Mouse (Mus musculus): ENCODE data around the gene Ccdc92. TPM values are rescaled to one million over a fixed set of nuclear protein-coding genes. Genes with fewer than 3 reads are reported as not detected.

The Ccdc92 gene
- total RNA-seq (2021) = under 1 TPM; 0.26 to 0.40 TPM
- long read RNA-seq, experiment 1 = 0 reads
- long read RNA-seq, experiment 2, partial matches to known transcripts = 0 of 1 reads
- long read RNA-seq, experiment 2, other reads (novel, unspliced or antisense) = 0 of 1 reads

DNA sequence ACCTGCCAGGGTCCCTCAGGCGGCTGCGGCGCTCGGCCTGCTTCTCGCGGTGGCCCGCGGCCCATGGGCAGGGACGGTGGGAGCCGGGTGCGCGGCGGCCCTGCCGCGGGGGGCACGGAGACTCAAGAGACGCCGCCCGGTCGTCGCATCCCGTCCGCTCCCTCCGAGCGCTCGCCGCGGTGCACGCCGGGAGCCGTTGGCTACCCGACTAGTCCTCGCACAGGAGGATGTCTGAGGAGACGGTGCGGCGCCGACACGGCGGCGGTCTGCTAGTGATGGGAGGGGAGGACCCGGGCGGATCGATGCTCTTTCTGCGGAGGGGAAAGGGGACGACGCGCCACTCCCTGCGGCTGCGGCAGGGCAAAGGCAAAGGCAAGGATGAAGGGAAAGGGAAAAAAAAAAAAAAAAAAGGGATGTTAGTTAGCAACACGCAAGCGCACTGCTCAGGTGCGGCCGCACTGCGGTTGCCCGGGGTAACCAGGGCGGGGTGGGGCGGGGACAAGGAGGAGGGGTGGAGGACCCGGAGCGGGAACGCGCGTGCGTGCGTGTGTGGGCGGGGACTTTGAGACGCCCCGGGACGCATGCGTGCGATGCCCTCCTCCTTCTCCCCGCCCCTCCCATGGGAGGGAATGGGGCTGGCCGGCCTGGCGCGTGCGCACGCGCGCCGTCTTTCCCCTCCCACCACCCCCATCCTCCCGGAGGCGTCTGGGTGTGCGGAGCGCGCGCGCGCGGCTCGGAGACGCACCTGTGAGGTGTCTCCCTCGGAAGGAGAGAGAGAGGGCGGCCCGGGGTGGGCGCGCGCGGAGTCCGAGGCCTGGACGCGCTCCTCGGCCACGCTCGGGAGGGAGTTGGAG is at the start of gene Ccdc92, which contains the start of gene Zfp664:
Ccdc92 (minus strand) TSS at position 412 of the 854 bp plus-strand sequence.
Zfp664 (plus strand) TSS at position 679 of the 854 bp plus-strand sequence.
- peak; percentile 98 for DNase-seq

DNA sequence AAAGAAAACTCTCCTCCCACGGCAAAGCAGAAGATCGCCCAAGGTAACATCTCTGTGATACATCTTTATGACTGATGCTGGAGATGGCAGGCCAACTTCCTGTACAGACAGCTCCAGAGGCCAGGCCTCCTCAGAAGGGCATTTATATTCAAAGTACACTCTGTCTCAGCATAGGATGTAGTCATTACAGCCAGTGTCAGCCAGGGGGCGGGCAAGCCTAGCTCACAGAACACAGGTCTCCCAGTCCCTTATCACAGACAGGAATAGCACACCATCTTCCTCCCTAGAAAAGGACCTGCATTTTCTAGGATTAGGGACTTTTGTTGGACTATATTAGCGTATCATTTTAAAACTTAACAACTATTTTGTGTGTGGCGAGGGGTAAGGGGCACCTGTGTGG is 46.6 kb upstream of the Ccdc92 start:
- peak; percentile 66 for DNase-seq

DNA sequence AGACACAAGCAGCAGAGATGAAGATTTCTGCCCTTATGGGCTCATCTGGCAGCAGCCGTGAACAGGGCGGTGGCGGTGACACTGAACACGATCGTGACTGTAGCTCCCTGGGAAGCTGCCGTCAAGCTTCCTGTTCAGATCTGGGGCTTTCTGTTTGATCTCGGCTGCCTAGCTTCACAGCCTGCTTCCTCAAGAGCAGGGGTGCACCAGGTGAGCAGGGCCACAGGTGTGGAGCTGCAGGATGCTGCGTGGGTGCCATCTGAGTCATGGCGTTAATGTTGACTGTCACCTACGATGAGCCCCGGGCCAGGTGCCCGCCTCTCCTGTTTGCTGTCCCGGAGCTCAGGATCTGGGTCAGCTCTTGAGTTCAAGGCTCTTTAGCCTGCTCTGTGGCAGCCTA is 44.7 kb upstream of the Ccdc92 start:
- DNase-seq = no peak

DNA sequence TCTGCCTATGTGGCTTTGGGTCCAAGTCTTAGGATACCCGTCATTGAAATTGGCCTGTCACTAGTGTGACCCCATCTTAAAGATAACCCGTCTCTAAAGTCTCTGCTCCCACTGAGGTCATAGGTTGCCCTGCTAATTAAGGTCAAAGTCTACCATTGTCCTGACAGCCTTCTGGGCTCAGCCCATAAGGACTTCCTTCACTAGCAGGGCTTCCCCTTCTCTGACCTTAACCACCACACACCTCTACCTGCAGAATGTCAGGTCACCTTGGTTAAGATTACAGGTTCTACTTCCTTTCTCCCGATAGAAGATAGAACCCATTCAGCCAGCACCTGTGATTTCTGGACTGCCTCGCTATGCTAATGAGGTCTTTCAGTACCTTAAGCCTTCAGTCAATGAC is 41.6 kb upstream of the Ccdc92 start:
- DNase-seq = no peak

DNA sequence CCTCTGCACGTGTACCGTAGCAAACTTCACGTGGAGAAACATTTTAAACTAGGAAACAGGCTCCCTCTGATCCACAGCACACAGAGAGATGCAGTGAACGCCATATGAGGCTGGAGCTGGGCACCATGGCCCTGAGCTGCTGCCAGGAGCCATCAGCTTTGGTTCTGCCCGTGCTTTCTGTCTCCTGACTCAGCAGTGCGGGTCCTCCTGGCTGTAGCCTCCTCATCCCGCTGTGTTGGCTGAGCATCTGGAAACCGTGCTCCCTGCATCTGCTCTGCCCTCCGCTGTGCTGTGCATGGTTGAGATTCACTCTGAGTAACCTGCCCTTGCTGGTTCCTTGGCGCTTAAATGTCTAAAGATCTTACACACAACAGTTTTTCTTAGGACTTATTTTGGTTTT is 40.0 kb upstream of the Ccdc92 start:
- no peak for DNase-seq

DNA sequence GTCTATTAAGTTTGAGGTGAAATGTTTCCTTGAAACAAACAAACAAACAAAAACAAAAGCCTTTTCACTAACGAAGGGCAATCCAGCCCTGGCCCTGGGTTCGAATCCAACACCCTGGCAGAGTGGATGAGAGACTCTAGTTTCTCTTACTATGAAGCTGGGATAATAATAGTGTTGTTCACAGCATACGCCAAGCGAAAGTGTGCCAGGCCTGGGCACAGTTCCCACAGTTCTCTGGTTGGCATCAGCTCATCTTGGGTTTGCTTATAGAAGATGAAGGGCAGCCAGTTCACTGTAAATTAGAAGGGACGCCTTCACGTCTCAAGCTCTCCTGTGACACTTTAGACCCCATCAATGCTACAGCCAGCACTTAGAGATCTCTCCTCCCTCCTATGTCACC is 39.5 kb upstream of the Ccdc92 start:
- DNase-seq = no peak

DNA sequence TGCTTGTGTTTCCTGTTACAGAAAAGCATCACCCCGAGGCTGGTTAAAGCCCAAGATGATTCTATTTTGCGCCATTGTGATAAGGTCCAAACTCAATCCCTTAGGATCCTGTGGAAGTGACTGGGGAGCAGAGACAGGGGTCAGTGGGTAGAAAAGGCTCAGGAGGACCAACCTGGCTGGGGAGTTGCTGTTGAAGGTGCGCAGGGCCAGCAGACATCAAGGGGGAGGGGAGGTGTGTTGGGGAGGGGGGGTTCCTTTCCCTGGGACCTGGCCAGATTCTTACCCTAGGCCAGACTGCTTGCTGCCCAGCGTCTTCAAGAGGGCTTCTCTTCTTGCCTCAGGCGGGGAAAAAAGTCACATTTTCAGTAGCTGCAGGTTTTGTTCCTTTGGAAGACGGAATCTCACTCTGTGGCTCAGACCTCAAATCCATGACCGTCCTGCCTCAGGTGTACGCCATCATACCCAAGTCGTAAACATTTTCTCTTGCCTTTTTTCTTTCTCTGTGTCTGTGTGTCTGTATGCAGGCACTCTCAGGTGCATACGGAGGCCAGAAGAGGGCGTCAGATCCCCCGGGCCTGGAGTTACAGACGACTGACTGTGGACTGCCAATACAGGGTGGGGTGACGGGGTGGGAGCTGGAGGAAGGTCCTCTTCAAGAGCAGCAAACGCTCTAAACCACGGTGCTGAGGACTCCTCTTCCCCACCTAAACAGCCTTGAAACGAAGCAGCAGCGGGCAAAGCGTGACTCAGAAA is 38.7 kb upstream of the Ccdc92 start:
- DNase-seq = no peak

DNA sequence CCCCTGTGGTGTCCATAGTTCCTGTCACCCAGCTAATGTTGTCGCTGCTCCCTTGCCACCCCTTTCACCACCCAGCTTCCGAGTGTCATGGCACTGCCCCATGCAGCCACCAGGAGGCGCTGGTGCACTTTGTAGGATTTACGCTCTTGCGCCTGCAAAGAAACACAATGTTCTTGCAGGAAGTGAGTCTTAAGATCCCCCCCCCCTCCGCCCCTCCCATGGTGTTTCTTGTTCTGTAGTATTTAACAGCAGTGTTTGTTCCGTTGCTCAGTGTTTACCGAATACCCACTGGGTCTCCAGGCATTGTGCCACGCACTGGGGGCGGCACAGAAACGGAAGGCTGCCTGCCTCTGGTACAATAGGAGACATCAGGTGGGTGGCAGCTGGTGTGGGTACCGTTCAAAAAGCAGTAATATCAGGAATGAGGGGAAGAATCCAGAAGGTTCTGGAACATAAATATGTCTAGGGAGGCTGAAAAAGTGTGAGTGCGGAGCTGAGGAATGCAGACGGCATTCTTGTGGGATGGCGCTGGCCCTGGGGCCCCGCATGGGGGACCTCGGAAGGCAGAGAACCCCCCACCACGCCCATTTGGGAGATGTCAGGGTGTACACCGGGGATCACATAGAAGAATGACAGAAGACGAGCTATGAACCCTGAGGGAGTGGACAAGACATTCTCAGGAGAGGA is 37.9 kb upstream of the Ccdc92 start:
- peak; percentile 73 for DNase-seq

DNA sequence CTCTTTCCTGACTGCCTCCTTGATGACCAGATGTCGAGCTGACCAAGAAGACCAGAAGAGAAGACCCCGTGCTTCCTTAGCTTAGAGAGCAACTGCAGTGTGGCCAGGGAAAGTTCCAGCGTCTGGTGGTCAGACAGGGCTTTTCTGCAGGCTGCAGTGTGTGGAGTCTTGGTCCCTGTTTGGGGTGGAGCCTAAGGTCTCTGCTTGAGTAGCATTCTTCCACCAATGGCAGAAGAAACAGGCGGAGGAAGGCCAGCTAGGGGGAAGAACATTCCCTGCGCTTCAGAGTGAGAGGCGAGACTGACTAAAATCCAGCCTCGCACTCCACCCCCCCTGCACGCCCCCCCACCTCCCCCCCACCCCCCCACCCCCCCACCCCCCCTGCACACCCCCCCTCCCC is 33.9 kb upstream of the Ccdc92 start:
- no peak for DNase-seq

DNA sequence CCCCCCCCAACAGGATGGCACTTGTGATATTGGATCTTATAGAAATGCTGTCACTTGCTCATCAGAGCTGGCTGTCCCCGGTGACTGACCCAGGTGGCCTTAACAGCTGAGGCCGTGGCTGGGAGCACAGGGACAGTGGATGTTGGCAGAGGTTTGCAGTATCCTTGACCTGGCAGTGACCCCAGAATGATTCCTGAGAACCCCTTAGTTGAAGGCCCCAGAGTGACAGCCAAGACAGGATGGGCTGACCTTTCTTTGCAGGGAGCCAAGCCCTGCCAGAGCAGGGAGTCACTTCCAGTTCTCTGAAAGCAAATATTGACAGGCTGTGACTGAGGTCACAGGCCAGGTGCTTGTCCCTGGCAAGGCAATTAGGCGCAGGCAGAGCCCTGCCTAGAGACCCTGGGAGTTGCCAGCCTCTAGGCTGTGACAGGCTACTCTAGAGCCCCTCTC is 29.7 kb upstream of the Ccdc92 start:
- peak; percentile 88 for DNase-seq

DNA sequence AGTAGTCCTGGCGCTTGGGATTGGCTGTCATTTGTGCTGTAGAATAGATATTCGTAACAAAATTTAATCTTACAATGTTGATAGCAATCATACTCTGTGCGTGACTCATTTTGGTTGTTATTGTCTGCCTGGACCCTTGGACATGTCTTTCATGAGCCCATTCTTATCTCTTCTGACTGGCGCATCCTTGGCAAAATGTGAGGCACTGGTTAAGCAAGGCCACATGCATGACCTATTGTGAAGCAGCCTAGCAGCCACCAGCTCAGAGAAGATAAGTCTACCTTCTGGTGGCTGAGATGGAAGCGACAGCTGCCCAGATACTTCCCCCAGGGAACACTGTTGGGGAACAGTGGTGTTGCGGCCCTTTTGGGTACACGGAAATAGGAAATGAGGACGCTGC is 26.4 kb upstream of the Ccdc92 start:
- DNase-seq = no peak

DNA sequence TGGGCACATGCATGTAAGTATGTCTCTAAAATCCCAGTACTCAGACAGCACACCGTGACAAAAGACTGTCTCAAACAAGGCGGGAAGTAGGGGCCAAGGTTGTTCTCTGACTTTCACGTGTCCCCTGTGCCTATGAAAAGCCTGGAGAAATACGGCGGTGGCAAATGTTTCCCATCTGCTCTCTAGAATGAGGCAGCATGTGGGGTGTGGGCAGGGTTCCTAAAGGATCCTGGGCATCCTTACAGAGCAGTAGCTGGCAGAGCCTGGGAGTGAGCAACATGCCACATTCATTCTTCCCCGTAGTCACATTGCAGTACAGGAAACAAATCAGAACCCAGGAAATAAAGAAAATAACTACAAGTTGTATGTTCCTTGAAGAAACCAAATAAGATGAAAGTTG is 21.7 kb upstream of the Ccdc92 start:
- DNase-seq = no peak

DNA sequence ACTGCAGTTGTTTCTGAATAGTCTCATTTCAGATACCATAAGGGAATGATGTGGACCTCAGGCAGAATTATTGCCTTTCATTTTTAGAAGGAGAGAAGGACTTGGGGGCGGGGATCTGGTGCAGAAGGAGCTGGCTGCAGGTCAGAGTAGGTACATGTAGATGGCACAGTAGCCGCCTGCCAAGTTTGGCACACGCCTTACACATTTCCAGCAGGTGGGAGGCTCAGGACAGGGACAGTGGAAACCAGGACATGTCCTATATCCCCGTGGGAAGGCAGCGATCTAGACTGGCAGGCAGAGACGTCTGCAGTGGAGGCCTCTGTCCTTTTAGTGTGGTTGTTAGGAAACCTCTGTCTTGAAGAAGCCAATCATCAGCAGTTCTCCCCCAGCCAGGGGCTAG is 17.6 kb upstream of the Ccdc92 start:
- DNase-seq = no peak

DNA sequence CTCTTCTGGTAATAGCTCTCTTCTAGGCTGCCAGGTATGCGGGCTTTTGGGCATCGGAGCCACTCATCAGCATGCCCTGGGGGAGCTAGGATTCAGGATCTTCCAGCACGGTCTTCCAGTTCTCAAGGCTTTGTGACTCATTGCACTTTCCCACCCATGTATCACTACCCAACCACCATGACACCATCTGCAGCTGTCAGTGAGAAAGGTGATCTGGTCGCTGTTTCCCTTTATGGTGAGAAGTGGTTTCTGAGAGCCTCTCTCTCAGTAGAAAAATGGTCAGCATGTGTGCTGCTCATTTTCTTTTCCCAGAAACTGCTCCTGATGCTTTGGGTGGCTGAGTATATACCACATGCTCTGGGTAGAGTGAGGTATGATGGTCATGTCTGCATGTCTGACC is 17.0 kb upstream of the Ccdc92 start:
- DNase-seq = no peak

DNA sequence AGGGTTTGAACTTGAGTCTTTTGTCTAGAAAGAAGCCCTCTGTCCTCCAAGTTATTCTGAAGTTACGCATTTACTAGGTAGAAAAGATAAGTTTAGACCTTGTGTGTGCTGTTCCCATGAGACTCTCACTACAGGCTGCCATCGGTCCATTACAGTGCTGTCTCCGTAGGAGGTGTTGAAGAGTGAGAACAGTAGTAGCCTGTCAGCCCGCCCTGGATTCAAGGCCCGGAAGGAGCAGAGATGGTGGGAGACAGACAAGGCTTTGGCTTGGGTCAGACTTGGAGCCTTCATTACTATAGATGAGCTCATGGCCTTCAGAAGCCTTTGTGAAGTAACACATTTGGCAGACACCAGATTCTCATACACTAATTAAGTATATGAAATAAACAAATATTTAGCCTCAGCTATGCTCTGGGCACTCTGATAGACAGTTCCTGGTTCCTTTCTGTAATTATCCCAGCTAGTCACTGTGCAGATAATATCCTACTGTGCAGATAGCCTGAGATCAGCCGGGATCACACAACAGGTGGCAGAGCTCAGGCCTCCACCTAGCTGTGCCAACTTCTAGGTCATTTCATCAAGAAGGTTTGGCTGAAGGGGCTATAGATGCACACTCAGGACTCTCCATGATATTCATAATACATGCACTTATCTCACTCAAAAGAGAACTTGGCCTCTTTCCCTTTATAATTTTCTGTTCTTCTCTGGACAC is 11.8 kb upstream of the Ccdc92 start:
- DNase-seq = no peak

DNA sequence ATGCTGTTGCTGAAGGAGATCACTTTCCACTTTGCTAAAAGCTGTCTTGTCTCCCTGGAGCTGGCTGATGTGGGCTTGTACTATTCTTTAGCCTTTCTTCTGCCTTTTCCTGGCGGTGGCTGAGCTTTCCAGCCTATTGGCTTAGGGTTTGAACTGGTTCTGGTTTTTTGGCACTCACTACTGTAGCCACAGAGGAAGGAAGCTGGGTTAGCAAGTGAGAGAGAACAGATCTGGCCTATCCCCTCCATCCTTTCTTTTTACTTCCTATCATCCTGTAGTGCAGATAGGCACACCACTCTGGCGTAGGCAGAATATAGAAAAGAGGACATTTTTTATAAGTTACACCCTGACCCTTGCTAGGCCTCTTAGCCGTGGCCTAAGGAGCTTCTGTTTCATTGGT is 10.9 kb upstream of the Ccdc92 start:
- DNase-seq = no peak

DNA sequence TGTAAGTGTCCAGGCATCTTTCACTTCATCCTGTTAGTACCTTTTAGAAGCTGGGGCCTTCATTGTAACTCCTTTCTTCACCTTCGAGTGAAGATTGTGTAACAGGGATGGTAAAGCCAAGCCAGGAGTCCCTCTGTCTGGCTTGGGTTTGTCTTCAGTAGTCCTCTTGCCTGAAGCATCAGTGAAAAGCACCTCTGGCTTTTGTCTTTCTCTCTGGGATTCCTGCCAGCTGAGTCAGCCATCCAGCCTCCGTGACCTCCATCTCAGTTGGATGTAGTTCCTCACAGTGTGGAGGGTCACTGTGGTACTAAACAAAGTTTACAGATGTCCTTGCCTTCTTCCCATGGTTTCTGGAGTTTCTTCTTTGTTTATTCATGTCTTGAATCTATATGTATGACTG is 9.8 kb upstream of the Ccdc92 start:
- no peak for DNase-seq

DNA sequence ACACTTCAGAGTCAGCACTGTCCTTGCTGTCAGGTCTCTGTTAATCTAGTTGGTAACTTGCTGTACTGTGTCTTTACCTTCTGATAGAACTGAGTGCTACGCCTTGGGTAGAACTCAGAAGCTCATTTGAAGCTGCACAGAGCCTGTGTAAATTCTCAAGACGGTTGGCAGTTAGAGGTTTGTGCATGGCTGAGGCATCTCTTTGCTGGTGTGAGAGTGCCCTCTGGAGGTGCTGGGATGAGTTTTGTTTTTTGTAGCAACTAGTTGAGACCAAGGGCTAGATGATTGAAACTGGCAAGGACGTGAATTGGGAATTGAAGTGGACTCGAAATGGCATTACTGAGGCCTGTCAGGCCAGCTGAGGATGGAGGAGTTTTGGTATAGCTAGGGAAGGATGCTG is 6.8 kb upstream of the Ccdc92 start:
- DNase-seq = peak; percentile 51

DNA sequence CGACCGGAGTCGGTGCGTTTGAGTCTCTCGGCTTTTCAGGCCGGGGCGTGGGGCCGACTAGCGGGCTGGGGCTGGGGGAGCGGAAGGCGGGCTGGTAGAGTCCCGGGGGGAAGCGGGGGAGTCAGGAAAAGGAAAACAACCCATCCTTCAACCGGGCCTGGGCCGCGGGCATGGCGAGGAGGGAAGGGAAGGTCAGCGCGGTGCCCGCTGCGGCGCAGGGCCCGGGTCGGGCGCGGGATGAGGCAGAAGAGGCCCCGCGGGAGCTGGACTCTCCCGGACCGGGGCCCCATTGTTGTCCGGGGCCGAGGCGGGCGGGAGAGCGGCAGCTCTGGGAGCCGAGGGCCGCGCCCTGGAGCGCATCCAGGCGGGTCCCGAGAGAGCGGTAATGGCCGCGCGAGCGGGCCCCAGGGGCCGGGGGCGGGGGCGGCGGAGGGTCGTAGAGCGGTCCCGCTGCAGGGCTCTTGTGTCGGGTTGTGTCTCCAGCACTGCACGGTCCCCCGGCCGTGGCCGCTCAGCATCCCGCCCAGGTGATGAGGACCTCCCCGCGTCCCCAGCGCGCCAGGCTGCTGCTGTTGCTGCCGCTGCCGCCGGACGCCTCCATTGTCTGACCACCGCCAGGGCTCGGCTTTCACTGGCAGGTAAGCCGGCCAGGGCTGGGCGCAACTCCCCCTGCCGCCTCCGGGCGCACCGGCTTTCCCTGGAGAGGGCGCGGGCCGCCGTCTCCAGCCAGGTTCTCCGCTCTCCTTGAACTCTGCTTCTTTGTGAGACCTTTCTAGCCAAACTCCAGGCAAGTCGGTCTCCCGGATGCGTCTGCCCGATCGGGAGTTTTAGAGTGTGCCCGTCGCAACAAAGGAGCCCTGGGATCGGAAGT is 882 bp upstream of the Ccdc92 start:
- DNase-seq = peak; percentile 31

DNA sequence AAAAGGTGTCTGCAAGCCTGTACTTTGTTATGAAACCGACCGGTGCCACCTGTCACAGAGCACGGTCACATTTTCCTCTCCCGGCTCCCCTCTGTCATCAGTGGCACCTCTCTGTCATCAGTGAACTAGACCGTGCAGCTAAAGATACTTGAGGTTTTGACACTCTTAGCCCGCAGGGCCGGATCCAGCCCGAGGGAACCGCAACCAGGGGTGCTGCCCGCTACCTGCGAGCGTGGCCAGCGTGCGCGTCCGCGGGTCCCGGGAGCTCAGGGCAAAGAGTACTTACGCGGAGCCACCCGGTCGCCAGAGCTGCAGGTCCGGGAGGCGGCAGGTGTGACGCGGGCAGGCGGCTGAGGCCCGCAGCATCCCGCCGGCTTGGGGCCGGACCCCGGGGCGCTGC is 761 bp downstream of the Ccdc92 start:
- no peak for DNase-seq

DNA sequence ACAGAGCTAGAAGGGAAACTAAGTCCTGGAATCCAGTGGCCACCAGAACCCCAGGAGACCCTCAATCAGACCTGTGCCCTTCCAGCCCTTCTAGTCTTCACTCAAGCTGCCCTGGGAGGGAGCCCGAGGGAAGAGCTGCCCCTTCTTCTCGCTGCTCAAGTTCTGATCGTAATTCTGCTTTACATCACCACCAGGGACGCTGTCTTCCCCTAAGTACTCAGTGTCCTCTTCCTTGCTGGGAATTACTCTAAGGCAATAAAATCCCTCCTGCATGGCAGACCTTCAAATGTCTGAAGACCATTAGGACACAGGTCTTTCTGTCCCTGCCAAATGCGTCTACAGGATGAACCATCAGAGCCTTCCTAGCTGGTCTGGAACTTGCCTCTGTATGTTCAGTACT is 2.2 kb downstream of the Ccdc92 start:
- no peak for DNase-seq
